Mouse (Mus musculus) spleen, postnatal 4 days (tissue): ENCODE results near the gene Wdr1.
"Not testable (repeated sequence)": the region's sequence is repeated elsewhere in the genome, so short reads cannot be mapped to it uniquely, and the experiment has no call there.

Source experiments
- DNase-seq, 2 experiments: peaks; one replicate each; pipeline ENCODE4 v3.0.0; 2022; ENCODE audit warnings: low spot score in 2 of 2

Gene Wdr1

DNA sequence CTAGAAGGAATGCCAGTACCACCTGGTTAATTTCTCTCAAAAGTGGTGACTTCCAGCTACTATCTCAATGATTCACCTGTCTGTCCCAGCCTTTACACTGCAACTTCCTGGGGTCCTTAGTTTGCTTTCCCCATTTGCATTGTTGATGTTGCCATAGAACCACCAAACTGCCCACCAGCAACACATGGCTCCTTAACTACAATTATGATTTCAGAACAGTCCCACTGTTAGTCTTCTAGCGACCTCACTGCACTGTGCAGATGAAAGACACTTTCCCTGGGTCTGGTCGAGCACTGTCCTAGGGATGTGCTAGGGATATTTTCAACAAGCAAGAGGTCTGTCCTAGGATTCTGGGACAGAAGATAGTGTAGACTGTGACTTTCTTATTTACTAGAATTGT lies at the start of gene Wdr1:
Gene Wdr1, minus strand, starts transcription at position 101 of the 400 bp plus-strand sequence.
- no peak for DNase-seq

DNA sequence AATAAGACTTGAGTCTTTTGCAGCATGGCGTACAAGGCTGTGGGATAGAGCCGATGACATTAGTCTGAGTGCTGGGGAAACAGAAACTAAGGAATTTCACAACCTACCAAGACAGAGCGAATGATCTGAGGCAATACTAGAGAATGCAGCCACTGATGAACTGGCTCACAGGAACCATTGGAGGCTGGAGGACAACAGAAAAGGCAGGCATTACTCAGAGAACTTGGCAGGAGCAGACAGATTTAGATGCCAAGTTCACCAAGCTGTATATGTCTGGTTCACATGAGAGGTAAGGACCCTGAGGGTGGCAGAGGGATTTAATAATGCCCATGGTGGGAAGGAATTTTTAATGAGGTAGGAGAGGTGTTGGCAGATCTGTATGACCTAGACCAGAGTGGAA lies 48.1 kb upstream of the Wdr1 start:
- DNase-seq: no peak

DNA sequence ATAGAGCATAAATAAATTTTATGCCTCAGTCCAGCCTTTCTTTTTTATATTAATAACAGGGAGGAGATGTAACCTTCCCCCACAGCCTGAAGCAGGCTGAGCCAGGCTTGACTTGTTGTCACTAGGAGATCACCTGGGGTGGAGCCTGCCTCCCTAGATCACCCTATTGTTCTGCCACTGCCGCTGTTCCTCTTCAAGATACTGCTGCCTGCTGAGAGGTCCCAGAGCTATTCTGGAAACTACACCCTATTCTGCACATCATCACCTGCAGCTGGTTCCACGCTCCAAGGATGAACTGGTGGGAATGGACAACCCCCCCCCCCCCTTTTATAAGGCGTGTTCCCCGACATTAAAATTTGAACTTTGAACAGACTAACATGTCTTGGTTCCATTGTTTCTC lies 45.2 kb upstream of the Wdr1 start:
- DNase-seq: not testable (repeated sequence)

DNA sequence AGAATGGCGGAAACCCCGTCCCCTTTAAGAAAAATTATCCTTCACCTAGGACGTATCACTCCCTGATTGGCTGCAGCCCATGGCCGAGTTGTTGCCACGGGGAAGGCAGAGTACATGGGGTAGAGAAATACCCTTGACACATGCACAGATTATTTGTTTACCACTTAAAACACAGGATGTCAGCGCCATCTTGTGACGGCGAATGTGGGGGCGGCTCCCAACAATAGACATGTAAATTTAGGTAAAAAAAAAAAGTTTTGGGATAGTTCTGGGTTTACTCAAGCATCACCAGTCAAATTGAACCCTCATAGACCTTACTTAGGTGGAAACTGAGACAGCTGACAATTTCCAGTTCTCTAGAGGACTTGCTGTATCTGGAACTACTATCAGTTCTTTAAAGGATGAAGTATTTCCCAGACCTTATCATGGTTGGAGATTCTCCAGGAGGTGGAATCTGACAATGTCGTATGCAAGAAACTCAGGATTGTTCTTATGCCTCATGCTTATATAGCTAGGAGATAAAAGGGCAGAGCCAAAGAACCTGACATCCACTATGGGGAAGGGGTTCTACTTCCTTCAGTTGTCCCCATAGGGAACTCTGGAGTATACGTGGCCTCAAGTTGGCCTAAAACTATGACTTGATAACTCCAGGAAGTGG lies 35.8 kb upstream of the Wdr1 start:
- DNase-seq: no peak

DNA sequence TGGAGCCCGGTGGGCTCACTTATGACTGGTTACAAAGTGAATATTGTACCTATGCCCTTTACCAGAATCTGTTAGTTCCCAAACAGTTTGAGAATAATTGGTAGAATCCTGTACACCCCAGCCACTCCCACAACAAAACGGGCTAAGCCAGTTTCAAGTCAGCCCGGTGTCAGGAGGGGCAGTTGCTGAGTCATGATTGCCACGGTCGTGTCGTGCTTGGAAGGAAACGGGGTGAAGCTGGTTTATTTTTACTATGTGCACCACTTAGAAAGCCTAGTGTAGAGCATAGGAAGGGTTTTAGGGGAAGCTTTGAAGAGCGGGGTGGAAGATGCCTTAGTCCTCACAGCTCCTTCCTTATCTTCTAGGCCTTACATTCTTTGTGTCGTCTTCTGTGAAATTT lies 25.9 kb upstream of the Wdr1 start:
- no peak for DNase-seq

DNA sequence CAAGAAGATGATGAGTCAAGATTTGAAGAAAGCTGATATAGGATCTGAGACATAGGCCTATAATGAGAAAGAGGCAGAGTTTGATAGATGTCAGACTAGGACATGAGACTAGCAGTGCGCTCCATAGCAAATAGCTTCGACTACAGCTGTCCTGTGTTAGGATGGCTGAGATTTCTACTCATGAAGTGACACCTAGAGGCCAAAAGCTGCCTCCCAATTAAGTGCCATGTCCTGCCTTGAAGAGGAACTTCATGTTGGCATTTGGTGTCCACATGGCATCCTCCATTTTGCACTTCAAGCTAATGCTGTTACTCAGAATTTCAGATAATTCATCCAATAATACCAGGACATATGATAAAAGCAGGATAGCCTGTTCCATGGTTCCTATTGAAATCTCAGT lies 22.4 kb upstream of the Wdr1 start:
- DNase-seq: no peak

DNA sequence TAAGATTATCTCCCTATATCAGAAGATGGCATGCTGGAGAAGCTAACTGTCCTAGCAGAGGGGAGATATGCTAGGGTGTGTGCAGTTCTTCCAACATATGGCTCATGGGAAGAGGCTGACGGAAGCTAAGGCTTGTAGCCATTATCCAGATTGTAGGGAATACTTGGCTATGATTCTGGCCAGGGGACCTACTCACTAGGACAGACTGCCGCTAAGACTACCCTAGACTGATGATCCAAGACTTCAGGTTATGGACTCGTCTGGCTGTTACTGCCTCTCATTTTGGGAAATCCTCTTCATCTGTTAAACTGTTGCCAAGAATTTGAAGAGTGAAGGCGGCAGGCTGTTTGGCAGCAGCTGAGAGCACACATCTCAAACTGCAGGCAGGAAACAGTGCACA lies 20.0 kb upstream of the Wdr1 start:
- no peak for DNase-seq

DNA sequence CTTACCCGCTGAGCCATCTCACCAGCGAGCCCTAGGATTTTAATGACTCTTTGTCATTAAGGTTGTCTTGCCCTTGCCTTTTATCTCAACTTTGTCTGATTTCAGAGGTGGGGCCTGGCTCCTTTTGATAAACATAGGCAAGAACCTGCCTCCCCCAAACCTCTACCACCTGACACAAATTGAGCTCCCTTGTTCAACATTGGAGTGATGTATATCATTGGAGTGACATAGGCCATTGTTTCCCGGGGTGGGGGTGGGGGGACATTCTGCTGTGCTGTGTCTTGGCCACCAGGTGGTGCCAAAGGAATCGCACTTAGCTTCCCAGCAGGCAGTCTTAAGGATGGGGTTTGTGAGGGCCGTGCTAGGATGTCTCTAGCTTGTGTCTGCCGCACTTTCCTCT lies 17.7 kb upstream of the Wdr1 start:
- no peak for DNase-seq

DNA sequence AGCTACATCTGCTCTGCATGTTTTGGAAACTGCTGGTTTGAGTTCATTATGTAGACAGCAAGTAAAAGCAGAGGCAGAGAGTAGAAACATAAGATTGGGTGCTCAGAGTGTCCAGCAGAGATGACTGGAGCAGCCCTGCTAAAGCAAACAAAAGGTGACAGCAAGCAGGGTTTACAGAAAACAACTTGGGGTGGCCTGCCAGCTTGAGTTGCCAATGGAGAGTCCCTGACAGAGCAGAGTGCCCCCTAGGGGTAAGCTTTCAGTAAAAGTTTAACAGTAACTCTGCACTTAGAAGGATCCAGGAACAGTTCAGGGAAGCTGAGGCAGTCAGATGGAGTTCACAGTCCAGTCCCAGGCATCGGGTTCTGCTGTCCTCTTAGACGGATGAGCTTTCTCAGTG lies 7.9 kb upstream of the Wdr1 start:
- DNase-seq: no peak

DNA sequence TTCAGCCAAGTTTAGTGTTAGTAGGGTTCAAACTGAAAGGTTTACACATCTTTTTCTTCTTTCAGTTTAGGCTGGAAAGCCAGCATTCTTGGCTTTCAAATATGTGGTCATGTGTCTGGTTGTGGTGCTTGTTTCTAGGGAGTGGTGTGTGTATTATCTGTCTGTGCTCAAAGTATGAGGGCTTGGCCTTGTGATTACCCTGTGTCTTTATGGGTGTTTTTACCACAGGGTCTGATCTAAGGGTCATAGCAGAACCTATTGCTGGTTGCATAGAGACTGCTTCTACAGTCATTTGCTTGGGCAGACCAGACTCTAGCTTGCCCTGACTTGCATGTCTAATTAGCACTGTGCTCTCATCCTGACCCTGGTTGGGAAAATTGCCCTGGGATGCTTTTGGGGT lies 5.6 kb upstream of the Wdr1 start:
- no peak for DNase-seq

DNA sequence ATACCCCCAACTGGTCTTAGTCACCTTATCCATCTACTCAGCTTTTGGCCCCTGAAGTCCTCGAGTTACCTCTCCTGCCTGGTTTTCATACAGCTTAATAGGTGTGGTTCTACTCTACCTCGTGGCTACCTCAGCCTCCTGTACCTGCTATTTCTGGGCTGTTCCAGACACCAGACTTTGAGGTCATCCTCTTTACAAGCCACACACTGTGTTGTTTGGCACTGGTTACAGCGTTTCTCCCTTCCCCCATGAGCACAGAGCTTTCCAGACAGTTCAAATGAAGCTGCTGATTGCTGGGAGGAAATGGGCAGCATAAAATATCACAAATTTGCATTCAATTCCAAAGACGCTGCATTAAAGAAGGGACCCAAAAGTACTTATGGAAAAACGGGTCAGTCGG lies 1.8 kb upstream of the Wdr1 start:
- no peak for DNase-seq

DNA sequence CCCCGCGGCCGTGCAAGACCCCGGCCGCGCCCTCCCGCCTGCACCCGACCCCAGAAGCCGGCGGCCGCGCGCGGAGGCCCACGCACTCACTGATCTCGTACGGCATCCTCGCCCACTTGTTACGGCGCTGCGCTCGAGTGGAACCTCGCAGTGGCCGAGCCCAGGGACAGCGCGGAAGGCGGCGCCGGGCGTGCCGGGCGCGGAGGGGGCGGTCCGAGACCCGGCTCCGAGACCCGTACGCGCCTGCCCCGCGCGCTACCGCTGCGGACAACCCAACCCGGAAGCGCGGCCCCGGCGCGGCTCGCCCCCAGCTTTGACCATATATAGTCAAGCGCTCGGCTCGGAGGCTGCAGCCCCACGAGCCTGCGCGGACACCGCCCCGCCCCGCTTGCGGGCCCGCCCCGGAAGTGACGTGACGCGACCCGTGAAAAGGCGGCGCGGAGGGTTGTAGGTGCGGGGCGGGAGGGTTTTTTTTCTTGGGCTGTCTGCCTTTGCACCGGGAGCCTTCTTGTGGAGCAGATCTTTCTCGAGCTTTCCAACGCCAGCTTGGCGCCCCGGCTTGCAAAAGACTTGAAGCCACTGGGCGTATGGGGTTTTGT lies 1.5 kb downstream of the Wdr1 start:
- peak; percentile 97 to 99 for DNase-seq

DNA sequence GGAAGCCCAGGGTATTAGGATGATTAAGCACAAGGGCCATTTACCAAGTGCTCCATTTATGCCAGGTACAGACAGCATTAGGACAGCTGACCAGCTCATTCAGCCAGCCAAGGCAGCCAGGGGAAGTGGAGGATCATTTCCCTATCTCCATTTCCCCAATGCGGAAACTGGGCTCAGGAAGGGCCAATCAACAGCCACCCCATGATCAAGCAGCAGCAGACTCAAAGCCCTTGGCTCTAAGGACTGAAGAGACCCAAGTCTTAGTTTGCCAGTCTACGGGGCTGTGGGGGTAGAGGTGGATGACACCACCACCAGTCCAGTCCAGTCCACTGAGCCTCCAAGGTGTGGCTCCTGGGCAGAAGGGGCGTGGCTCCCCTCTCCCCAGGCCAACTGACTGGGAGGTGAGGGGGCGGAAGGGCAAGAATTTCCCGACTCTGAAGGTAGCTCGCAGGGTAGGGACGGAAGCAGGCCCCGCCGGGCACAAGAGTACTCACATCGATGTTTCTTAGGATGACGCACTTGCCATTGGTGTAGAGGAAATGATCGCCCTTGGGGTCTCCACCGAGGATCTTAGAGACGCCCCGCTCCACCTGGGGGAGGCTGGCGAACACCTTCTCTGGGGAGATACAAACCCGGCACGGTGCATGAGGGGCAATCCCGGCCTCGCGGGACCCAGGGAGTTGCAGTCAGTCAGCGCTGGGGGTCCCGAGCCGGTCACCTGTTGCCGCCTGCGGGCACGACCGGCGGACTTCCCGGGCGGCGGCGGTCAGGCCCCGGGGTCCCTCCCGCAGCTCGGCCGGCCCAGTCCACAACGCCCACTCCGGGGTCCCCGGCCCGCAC lies 2.2 kb downstream of the Wdr1 start:
- peak; percentile 47 to 80 for DNase-seq

DNA sequence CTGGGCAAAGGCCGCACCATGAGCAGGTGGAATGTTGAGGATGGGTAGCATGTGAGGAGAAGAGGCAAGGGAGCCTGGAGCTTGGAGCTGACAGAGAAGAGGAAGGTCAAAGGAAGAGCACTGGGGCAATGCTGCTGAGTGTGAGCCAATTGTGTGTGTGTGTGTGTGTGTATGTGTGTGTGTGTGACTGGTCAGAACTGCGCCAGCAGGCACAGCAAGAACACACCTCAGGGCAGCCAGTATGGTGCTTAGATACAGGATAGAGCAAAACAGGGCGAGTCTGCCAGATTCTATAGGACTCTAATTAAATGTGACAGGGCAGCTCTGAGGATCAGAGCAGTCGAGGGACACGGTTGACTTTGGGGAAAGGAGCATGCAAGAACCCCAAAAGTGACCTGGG lies 4.2 kb downstream of the Wdr1 start:
- no peak for DNase-seq

DNA sequence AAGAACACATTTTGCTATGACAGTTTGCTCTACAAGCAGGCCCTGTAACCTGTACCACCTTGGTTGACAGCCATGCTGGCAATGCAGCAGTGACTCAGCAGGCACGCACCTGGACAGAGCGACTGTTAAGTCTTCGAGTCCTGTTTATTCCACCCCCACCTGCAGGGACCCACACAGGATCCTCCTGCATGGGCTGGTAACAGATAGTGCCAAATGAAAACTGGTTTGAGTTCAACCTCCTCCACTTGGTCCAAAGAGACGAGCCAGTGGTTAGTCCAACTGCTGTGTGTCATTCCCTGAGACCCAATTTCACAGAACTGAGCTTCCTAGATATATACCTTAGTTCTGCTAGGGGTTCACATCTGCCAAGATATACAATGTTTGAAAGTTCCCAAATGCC lies 5.2 kb downstream of the Wdr1 start:
- DNase-seq: no peak

DNA sequence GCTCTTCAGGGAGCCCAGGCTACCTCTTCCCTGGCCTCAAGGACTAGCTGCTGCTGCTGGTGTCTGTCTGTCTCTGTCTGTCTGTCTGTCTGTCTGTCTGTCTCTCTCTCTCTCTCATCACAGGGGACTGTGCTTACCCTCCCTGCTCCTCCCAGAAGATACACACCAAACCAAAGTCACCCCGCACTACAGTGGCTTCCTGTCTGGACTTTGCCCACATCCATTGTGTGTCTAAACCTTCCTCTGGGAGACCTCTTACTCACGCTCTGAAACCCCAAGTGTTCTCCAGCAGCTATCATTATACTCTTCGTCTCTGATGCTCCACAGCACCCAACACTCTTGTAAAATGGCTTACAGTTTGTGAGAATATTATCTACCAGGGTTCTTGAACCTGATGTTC lies 6.6 kb downstream of the Wdr1 start:
- DNase-seq: no peak

DNA sequence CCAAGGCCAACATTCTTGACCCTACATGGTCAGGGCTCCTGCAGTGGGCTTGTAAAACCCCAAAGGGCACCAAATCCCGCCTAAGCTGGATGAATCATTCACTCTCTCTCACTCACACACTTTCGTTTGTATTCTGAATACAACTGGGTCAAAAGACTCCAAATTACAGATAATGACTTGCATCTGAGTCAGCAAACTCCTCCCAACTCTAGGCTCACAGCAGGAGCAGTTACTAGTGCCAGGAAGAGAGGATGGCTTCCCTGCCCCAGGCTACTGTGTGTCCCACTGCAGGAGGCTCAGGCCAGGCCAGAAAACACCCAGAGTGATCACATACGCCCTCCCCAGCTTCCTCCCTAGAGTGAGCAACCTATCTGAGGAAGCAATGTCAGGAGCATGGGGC lies 9.1 kb downstream of the Wdr1 start:
- no peak for DNase-seq

DNA sequence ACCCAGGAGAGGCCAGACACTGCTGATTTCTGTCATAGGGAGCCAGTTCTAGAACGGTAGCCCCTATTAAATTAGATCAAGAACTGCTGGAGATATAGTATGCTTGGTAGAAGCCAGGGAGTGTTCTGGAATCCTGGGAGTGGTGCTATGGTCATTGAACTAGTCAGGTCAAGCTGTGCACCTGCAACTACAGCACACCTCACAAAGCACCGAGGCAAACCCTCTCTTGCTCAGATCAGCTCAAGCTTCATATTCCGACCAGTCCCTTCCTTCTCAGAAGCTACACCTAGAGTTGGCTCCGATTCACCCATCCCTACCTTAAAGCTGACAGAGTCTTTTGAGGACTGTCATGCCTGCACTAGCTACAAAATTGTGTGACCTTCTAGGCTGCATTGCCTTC lies 9.5 kb downstream of the Wdr1 start:
- DNase-seq: no peak

DNA sequence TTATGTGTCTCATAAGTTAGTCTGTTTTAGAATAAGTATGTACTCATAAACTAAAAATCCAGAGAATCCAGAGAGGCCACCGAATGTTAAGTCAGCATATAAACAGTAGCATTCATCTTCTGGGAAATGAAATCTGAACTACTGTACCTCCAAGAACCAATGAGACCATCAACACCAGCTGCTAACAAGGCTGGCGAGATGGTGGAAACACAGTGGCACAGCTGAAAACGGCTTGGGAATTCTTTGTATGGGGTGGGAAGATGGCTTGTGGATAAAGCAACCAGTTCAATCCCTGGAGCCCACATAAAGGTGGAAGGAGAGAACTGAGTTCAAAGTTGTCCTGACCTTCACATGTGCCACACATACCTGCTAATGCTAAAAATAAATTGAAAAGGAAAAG lies 10.4 kb downstream of the Wdr1 start:
- no peak for DNase-seq

DNA sequence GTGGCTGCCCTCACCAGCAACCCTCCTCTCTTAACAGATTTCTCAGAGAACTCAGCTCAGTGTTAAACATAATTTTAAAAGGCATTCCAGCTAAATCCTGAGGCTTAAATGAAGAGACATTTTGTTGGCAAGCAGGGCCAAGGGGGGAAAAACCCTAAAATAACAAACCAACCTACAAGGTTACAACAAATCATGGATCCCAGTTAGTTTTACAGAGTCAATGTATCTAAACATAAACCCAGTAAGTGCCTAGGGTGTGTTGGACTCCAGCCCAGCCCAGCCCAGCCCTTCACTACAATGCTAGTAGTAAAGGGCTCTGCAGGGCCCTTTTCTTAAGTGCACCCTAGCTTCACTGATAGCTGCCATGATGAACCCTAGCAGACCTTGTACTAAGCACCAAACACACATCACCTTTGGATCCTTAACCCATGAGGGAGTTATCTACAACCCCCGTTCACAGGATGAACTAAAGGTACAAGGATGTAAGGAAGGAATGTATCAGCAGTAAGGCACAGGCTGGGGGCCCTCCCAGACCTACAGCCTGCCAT lies 12.7 kb downstream of the Wdr1 start:
- DNase-seq: no peak

DNA sequence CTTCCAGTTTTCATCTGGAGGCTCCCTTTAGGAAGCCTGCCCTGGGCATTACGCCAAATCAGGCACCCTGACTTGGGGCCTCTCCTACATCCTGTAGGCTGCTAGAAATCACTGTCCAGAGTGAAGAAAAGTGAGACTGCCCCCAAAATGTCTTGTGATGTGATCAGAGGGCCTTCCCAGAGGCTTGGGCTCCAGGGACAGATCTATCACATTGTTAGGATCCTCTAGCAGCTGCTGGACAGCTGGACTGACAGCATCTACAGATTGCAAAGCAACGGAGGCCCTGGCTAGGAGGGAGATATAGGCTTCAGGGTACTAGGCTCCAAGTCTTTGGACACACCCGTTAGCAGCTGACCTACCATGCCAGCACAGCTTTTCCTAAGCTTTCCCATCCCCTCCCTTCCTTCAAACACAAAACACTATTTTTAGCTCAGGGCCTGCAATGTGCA lies 13.5 kb downstream of the Wdr1 start:
- no peak for DNase-seq

DNA sequence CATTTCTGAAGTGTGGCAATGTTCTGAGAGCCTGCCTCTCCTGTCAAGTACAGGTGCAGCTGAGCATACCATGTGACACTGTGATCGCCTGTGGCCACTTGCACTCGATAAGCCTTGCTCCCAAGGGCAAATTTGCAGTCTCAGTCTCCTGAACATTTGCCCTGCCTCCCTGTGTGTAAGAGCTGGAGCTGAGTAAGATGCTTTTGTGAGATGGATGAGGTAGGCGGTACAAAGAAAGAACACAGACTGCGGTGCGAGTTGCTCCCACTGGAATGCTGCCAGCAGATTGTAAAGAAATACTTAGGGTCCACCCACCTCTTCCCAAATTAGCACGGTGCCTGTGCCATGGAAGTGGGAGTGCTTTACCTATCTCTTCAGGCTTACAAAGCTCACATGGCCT lies 15.6 kb downstream of the Wdr1 start:
- no peak for DNase-seq
